Mouse (Mus musculus) CH12.LX (cell line): ENCODE measurements around the gene Gm45713. TPM values are rescaled to one million over a fixed set of nuclear protein-coding genes. Genes with fewer than 3 reads are reported as not detected.

Experiments
- DNase-seq: peaks from one replicate; pipeline ENCODE4 v3.0.0-alpha.2; 2013; ENCODE audit errors: extremely low read depth
- H3K27ac ChIP-seq: 2 replicates; pipeline ENCODE4 v1.5.1; 2012; ENCODE audit warnings: low read depth, mild to moderate bottlenecking, control low read depth, moderate library complexity; ENCODE audit not compliant: insufficient read depth
- H3K27me3 ChIP-seq: replicated peaks from 2 replicates; pipeline ENCODE3; 2012; ENCODE audit warnings: inconsistent platforms
- H3K36me3 ChIP-seq, 2 experiments: replicated peaks in 1 of 2; 2 replicates each; pipeline versions ENCODE3 to v1.6.1; 2012; ENCODE audit warnings: inconsistent platforms in 1 of 2, low read length in 1 of 2, mild to moderate bottlenecking in 1 of 2, mixed read lengths in 1 of 2, moderate library complexity in 1 of 2; ENCODE audit not compliant: control insufficient read depth in 1 of 2, insufficient read depth in 1 of 2
- H3K4me1 ChIP-seq, 2 experiments: 2 replicates each; pipeline ENCODE4 v1.6.1; 2012; ENCODE audit warnings: inconsistent platforms in 1 of 2, moderate library complexity in 1 of 2; ENCODE audit not compliant: insufficient read depth in 2 of 2, control insufficient read depth in 1 of 2
- H3K4me2 ChIP-seq: 2 replicates; pipeline ENCODE4 v1.6.1; 2012; ENCODE audit warnings: low read depth, mild to moderate bottlenecking, control low read depth; ENCODE audit not compliant: poor library complexity, insufficient read depth, severe bottlenecking
- H3K4me3 ChIP-seq, 3 experiments: fragments of 150-350 bp in 1 of 3; sonication (generic) in 1 of 3; replicated peaks in 1 of 3; 2 replicates each; pipeline versions ENCODE3 to v1.5.1; 2011 to 2012; ENCODE audit warnings: low read depth in 2 of 3, low read length in 2 of 3, mild to moderate bottlenecking in 2 of 3, moderate library complexity in 2 of 3, control low read depth in 1 of 3, improper control_type of control experiment in 1 of 3, inconsistent platforms in 1 of 3, mixed read lengths in 1 of 3; ENCODE audit not compliant: poor library complexity in 1 of 3
- H3K79me2 ChIP-seq: replicated peaks from 2 replicates; pipeline ENCODE4 v1.6.1; 2012; ENCODE audit warnings: mild to moderate bottlenecking, moderate library complexity; ENCODE audit not compliant: control insufficient read depth, poor library complexity, insufficient read depth, severe bottlenecking; ENCODE audit errors: extremely low read depth
- H3K9ac ChIP-seq: 2 replicates; pipeline ENCODE4 v1.6.1; 2012; ENCODE audit warnings: low read depth, mild to moderate bottlenecking, control low read depth, moderate library complexity; ENCODE audit not compliant: insufficient read depth
- H3K9me3 ChIP-seq: replicated peaks from 2 replicates; pipeline ENCODE3; 2012; ENCODE audit warnings: low read length, inconsistent platforms, mixed read lengths
- CHD1 ChIP-seq: IDR thresholded peaks from 2 replicates; pipeline ENCODE4 v1.6.1; 2012; ENCODE audit warnings: low read depth, low read length, improper control_type of control experiment, inconsistent platforms
- CHD2 ChIP-seq: IDR thresholded peaks from 2 replicates; pipeline ENCODE4 v1.6.1; 2011; ENCODE audit warnings: low read length, improper control_type of control experiment
- GABPA ChIP-seq: IDR thresholded peaks from 2 replicates; pipeline ENCODE4 v1.6.1; 2012; ENCODE audit warnings: low read depth, low read length, improper control_type of control experiment, inconsistent platforms; ENCODE audit not compliant: insufficient replicate concordance
- JUN ChIP-seq: IDR thresholded peaks from 2 replicates; pipeline ENCODE4 v1.6.1; 2011; ENCODE audit warnings: low read depth, mild to moderate bottlenecking, low read length, improper control_type of control experiment, moderate library complexity; ENCODE audit not compliant: insufficient read depth
- JUND ChIP-seq: conservative IDR thresholded peaks from 2 replicates; pipeline ENCODE4 v1.6.1; 2011; ENCODE audit warnings: low read depth, low read length, improper control_type of control experiment
- KAT2A ChIP-seq: IDR thresholded peaks from 2 replicates; pipeline ENCODE4 v1.6.1; 2012; ENCODE audit warnings: low read length, improper control_type of control experiment, inconsistent platforms; ENCODE audit not compliant: insufficient replicate concordance
- MAFK ChIP-seq: IDR thresholded peaks from 2 replicates; pipeline ENCODE4 v1.6.1; 2011; ENCODE audit warnings: low read length, improper control_type of control experiment; ENCODE audit not compliant: insufficient replicate concordance
- MAX ChIP-seq: IDR thresholded peaks from 2 replicates; pipeline ENCODE4 v1.6.1; 2011; ENCODE audit warnings: low read length, improper control_type of control experiment
- MAZ ChIP-seq: IDR thresholded peaks from 2 replicates; pipeline ENCODE4 v1.6.1; 2012; ENCODE audit warnings: low read depth, mild to moderate bottlenecking, inconsistent platforms, low read length, improper control_type of control experiment, moderate library complexity
- NELFE ChIP-seq: IDR thresholded peaks from 2 replicates; pipeline ENCODE4 v1.6.1; 2011; ENCODE audit warnings: low read depth, low read length, improper control_type of control experiment
- NRF1 ChIP-seq: IDR thresholded peaks from 2 replicates; pipeline ENCODE4 v1.6.1; 2014; ENCODE audit warnings: low read depth, mild to moderate bottlenecking, inconsistent platforms, low read length, improper control_type of control experiment, moderate library complexity
- PAX5 ChIP-seq: IDR thresholded peaks from 2 replicates; pipeline ENCODE4 v1.6.1; 2012; ENCODE audit warnings: low read length, inconsistent platforms, mixed read lengths
- POLR2AphosphoS2 ChIP-seq: IDR thresholded peaks from 2 replicates; pipeline ENCODE4 v1.6.1; 2011; ENCODE audit warnings: low read depth, low read length, improper control_type of control experiment
- RCOR1 ChIP-seq: conservative IDR thresholded peaks from 2 replicates; pipeline ENCODE4 v1.6.1; 2012; ENCODE audit warnings: low read depth, mild to moderate bottlenecking, inconsistent platforms, low read length, improper control_type of control experiment
- TBP ChIP-seq: conservative IDR thresholded peaks from 2 replicates; pipeline ENCODE4 v1.6.1; 2011; ENCODE audit warnings: low read depth, low read length, improper control_type of control experiment
- TCF12 ChIP-seq: IDR thresholded peaks from 2 replicates; pipeline ENCODE4 v1.6.1; 2014; ENCODE audit warnings: low read depth, mild to moderate bottlenecking, inconsistent platforms, low read length, improper control_type of control experiment
- UBTF ChIP-seq: IDR thresholded peaks from 2 replicates; pipeline ENCODE4 v1.6.1; 2012; ENCODE audit warnings: low read depth, mild to moderate bottlenecking, inconsistent platforms, low read length, improper control_type of control experiment, moderate library complexity
- USF1 ChIP-seq: IDR thresholded peaks from 2 replicates; pipeline ENCODE4 v1.6.1; 2014; ENCODE audit warnings: low read depth, mild to moderate bottlenecking, inconsistent platforms, low read length, improper control_type of control experiment
- USF2 ChIP-seq: conservative IDR thresholded peaks from 2 replicates; pipeline ENCODE4 v1.6.1; 2011; ENCODE audit warnings: low read depth, low read length, improper control_type of control experiment
- ZMIZ1 ChIP-seq: IDR thresholded peaks from 2 replicates; pipeline ENCODE4 v1.6.1; 2012; ENCODE audit warnings: low read depth, mild to moderate bottlenecking, inconsistent platforms, low read length, improper control_type of control experiment
- dilution Hi-C: fragments of 300-500 bp; cut with MboI; formaldehyde crosslinking; loops from 2 replicates; pipeline ENCODE4 v1.14.3; 2020; ENCODE audit warnings: low sequenced_read_pairs; ENCODE audit not compliant: extremely low pct_unique_long_range_greater_than_20kb, extremely low pct_ligation_motif_present
- in situ Hi-C: fragments of 300-500 bp; cut with MboI; formaldehyde crosslinking; loops from 3 replicates; pipeline ENCODE4 v1.14.3; 2019; ENCODE audit warnings: low sequenced_read_pairs, low pct_ligation_motif_present, low pct_unique_long_range_greater_than_20kb, mixed read lengths
- polyA plus RNA-seq: library from polyadenylated mRNA; unstranded; fragments of >175 nt; gene quantifications from 2 replicates; pipeline ENCODE4 v1.2.1, GENCODE M21; 2012; ENCODE audit warnings: low read depth; ENCODE audit not compliant: insufficient read length
- total RNA-seq, 2 experiments: library from RNA; depleted of rRNA; stranded (reverse); fragments of 300-350 nt in 1 of 2; fragments of >200 nt in 1 of 2; gene quantifications; 2 replicates each; pipeline ENCODE4 v1.2.3; 2012 to 2014

The Gm45713 gene
- total and polyA plus RNA-seq, 3 experiments = 2.2 TPM; not detected in 2

- Histone ChIP-seq H3K27ac (no peak within 1 kb of the TSS), H3K4me2 (no peak within 1 kb of the TSS), H3K9ac (no peak within 1 kb of the TSS), H3K4me3 (no peak within 1 kb of the TSS), H3K79me2 (no peaks in the 10 kb centered on the region), H3K36me3 (no peaks in the 10 kb centered on the region), H3K4me1 (peaks cover 6 to 16% of the 10 kb centered on the region in 2 experiments), H3K27me3 (peaks cover 95% of the 10 kb centered on the region), H3K9me3 (peaks cover 2% of the 10 kb centered on the region)
- no peak for DNase-seq
- in situ Hi-C loops = no loop called here
- dilution Hi-C loops = no loop called here
- TF ChIP-seq USF2 (no peak), MAZ (no peak), TBP (no peak), JUND (no peak), GABPA (no peak), RCOR1 (no peak), MAFK (no peak), MAX (no peak), TCF12 (no peak), NELFE (no peak), KAT2A (no peak)
Measured at GRCm38 (mm10) chr7:45179469-45179868, 43.4 kb upstream of the Gm45713 start, which contains the start of gene Gfy. Gfy (minus strand) TSS chr7:45179569.

DNA sequence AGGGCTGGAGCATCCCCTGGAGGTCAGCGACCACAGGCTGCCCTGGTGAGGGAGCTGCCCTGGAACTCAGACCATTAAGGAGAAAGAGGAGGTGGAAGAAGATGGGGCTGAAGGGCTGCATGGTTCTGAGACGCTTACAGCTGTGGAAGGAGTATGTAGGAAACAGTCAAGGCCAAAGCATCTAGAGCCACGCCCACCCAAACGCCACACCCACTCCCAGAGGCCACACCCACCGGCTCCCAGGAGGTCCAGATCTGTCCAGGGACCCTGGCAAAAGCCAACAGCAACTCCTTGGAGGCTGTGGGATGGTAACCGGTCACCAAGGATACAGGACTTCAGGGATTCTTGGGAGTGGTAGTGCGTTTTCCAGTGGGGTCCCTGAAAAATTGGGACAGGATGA lies 42.5 kb upstream of the Gm45713 start:
- TF ChIP-seq USF2 (no peak), CHD2 (no peak), USF1 (no peak), PAX5 (no peak), CHD1 (no peak), UBTF (no peak), JUND (no peak), NRF1 (no peak), POLR2AphosphoS2 (no peak), JUN (no peak), ZMIZ1 (no peak)
- H3K27me3 ChIP-seq = peaks cover 88% of the 10 kb centered on the region

More for the DNA sequence above, 42.5 kb upstream of the Gm45713 start:
- H3K4me3 ChIP-seq = no peak overlapping the region
- H3K9ac ChIP-seq = no peak overlapping the region
- H3K9me3 ChIP-seq = peaks cover 2% of the 10 kb centered on the region
- no peak overlapping the region for H3K27ac ChIP-seq
- peaks cover 7 to 18% of the 10 kb centered on the region in 2 experiments for H3K4me1 ChIP-seq
- no peaks in the 10 kb centered on the region for H3K36me3 ChIP-seq
- H3K4me2 ChIP-seq = no peak overlapping the region
- dilution Hi-C loops = no loop called here
- DNase-seq = no peak
- in situ Hi-C loops = no loop called here
- H3K79me2 ChIP-seq = no peaks in the 10 kb centered on the region
